Mouse (Mus musculus): ENCODE results near the gene Pcdh15. TPM values are rescaled to one million over a fixed set of nuclear protein-coding genes. Genes with fewer than 3 reads are reported as not detected.

The Pcdh15 gene
- polyA plus RNA-seq, 1 experiment: not detected

- H3K4me3 ChIP-seq (replicated peaks): no peak overlapping the region
- H3K4me1 ChIP-seq (ENCODE audit: control insufficient read depth): no peaks in the 10 kb centered on the region
- no peaks in the 10 kb centered on the region; the same call in 1 of the 2 replicates for H3K9me3 ChIP-seq (ENCODE audit: control insufficient read depth, low read length)
- no peaks in the 10 kb centered on the region for H3K27me3 ChIP-seq (ENCODE audit: control insufficient read depth)
- no peak for TF ChIP-seq GATA1 (IDR thresholded peaks at IDR 0.05; ENCODE audit: low read length)
- TF ChIP-seq TAL1 (IDR thresholded peaks at IDR 0.05; ENCODE audit: low read length): no peak
- no peaks in the 10 kb centered on the region for H3K36me3 ChIP-seq (ENCODE audit: control insufficient read depth)
These were observed 626.6 kb downstream of the Pcdh15 start for GRCm38 (mm10) chr10:73725566-73726240.

- Histone ChIP-seq H3K36me3 (ENCODE audit: control insufficient read depth) (no peaks in the 10 kb centered on the region), H3K4me3 (replicated peaks) (no peak overlapping the region), H3K4me1 (ENCODE audit: control insufficient read depth) (no peaks in the 10 kb centered on the region), H3K9me3 (ENCODE audit: control insufficient read depth, low read length) (no peaks in the 10 kb centered on the region; the same call in 1 of the 2 replicates), H3K27me3 (ENCODE audit: control insufficient read depth) (no peaks in the 10 kb centered on the region)
- TF ChIP-seq GATA1 (IDR thresholded peaks at IDR 0.05; ENCODE audit: low read length): no peak
- TF ChIP-seq TAL1 (IDR thresholded peaks at IDR 0.05; ENCODE audit: low read length): no peak
These were observed 634.1 kb downstream of the Pcdh15 start for GRCm38 (mm10) chr10:73733246-73733645.

- Histone ChIP-seq H3K4me3 (replicated peaks) (no peak overlapping the region), H3K27me3 (ENCODE audit: control insufficient read depth) (no peaks in the 10 kb centered on the region), H3K9me3 (ENCODE audit: control insufficient read depth, low read length) (peaks cover 4% of the 10 kb centered on the region; the same call in 1 of the 2 replicates), H3K4me1 (ENCODE audit: control insufficient read depth) (no peaks in the 10 kb centered on the region), H3K36me3 (ENCODE audit: control insufficient read depth) (no peaks in the 10 kb centered on the region)
- TF ChIP-seq TAL1 (IDR thresholded peaks at IDR 0.05; ENCODE audit: low read length): no peak
- TF ChIP-seq GATA1 (IDR thresholded peaks at IDR 0.05; ENCODE audit: low read length): no peak
These were observed 649.9 kb downstream of the Pcdh15 start for GRCm38 (mm10) chr10:73749021-73749420.

- no peaks in the 10 kb centered on the region for H3K4me1 ChIP-seq (ENCODE audit: control insufficient read depth)
- TF ChIP-seq TAL1 (IDR thresholded peaks at IDR 0.05; ENCODE audit: low read length): no peak
- TF ChIP-seq GATA1 (IDR thresholded peaks at IDR 0.05; ENCODE audit: low read length): no peak
- peaks cover 4% of the 10 kb centered on the region; the same call in 1 of the 2 replicates for H3K9me3 ChIP-seq (ENCODE audit: control insufficient read depth, low read length)
- H3K27me3 ChIP-seq (ENCODE audit: control insufficient read depth): no peaks in the 10 kb centered on the region
- no peaks in the 10 kb centered on the region for H3K36me3 ChIP-seq (ENCODE audit: control insufficient read depth)
- H3K4me3 ChIP-seq (replicated peaks): no peak overlapping the region
These were observed 654.7 kb downstream of the Pcdh15 start for GRCm38 (mm10) chr10:73753876-73754275.

GRCm38 (mm10) chr10:73782945-73783344 lies 683.8 kb downstream of the Pcdh15 start:
- TF ChIP-seq TAL1 (IDR thresholded peaks at IDR 0.05; ENCODE audit: low read length): no peak

GRCm38 (mm10) chr10:73788163-73788562 lies 689.0 kb downstream of the Pcdh15 start:
- no peaks in the 10 kb centered on the region for H3K36me3 ChIP-seq (ENCODE audit: control insufficient read depth)
- H3K4me3 ChIP-seq (replicated peaks): no peak overlapping the region
- TF ChIP-seq TAL1 (IDR thresholded peaks at IDR 0.05; ENCODE audit: low read length): no peak
- H3K4me1 ChIP-seq (ENCODE audit: control insufficient read depth): no peaks in the 10 kb centered on the region
- H3K9me3 ChIP-seq (ENCODE audit: control insufficient read depth, low read length): peaks cover 15% of the 10 kb centered on the region
- no peaks in the 10 kb centered on the region for H3K27me3 ChIP-seq (ENCODE audit: control insufficient read depth)

More at GRCm38 (mm10) chr10:73782945-73783344, 683.8 kb downstream of the Pcdh15 start:
- H3K36me3 ChIP-seq (ENCODE audit: control insufficient read depth): no peaks in the 10 kb centered on the region
- H3K9me3 ChIP-seq (ENCODE audit: control insufficient read depth, low read length): peaks cover 12% of the 10 kb centered on the region
- no peaks in the 10 kb centered on the region for H3K27me3 ChIP-seq (ENCODE audit: control insufficient read depth)
- H3K4me3 ChIP-seq (replicated peaks): no peak overlapping the region
- H3K4me1 ChIP-seq (ENCODE audit: control insufficient read depth): no peaks in the 10 kb centered on the region

GRCm38 (mm10) chr10:73805069-73805468 lies 705.9 kb downstream of the Pcdh15 start:
- TF ChIP-seq GATA1 (IDR thresholded peaks at IDR 0.05; ENCODE audit: low read length) (no peak), TAL1 (IDR thresholded peaks at IDR 0.05; ENCODE audit: low read length) (no peak)
- Histone ChIP-seq H3K4me3 (replicated peaks) (no peak overlapping the region), H3K36me3 (ENCODE audit: control insufficient read depth) (no peaks in the 10 kb centered on the region), H3K9me3 (ENCODE audit: control insufficient read depth, low read length) (no peaks in the 10 kb centered on the region; the same call in 1 of the 2 replicates), H3K27me3 (ENCODE audit: control insufficient read depth) (no peaks in the 10 kb centered on the region), H3K4me1 (ENCODE audit: control insufficient read depth) (no peaks in the 10 kb centered on the region)

- Histone ChIP-seq H3K27me3 (ENCODE audit: control insufficient read depth) (no peaks in the 10 kb centered on the region), H3K4me1 (ENCODE audit: control insufficient read depth) (no peaks in the 10 kb centered on the region), H3K9me3 (ENCODE audit: control insufficient read depth, low read length) (no peaks in the 10 kb centered on the region; the same call in 1 of the 2 replicates), H3K4me3 (replicated peaks) (no peak overlapping the region), H3K36me3 (ENCODE audit: control insufficient read depth) (no peaks in the 10 kb centered on the region)
- TF ChIP-seq GATA1 (IDR thresholded peaks at IDR 0.05; ENCODE audit: low read length) (no peak), TAL1 (IDR thresholded peaks at IDR 0.05; ENCODE audit: low read length) (no peak)
These were observed 713.2 kb downstream of the Pcdh15 start for GRCm38 (mm10) chr10:73812311-73812710.

- H3K36me3 ChIP-seq (ENCODE audit: control insufficient read depth): no peaks in the 10 kb centered on the region
- no peaks in the 10 kb centered on the region for H3K27me3 ChIP-seq (ENCODE audit: control insufficient read depth)
- H3K4me3 ChIP-seq (replicated peaks): no peak overlapping the region
- no peaks in the 10 kb centered on the region for H3K4me1 ChIP-seq (ENCODE audit: control insufficient read depth)
- peaks cover 6% of the 10 kb centered on the region for H3K9me3 ChIP-seq (ENCODE audit: control insufficient read depth, low read length)
- no peak for TF ChIP-seq TAL1 (IDR thresholded peaks at IDR 0.05; ENCODE audit: low read length)
These were observed 722.8 kb downstream of the Pcdh15 start for GRCm38 (mm10) chr10:73821657-73822583.
